Mouse (Mus musculus): ENCODE data around the gene Slmap.
"Not testable (repeated sequence)": the region's sequence is repeated elsewhere in the genome, so short reads cannot be mapped to it uniquely, and the experiment has no call there.

Gene Slmap

DNA sequence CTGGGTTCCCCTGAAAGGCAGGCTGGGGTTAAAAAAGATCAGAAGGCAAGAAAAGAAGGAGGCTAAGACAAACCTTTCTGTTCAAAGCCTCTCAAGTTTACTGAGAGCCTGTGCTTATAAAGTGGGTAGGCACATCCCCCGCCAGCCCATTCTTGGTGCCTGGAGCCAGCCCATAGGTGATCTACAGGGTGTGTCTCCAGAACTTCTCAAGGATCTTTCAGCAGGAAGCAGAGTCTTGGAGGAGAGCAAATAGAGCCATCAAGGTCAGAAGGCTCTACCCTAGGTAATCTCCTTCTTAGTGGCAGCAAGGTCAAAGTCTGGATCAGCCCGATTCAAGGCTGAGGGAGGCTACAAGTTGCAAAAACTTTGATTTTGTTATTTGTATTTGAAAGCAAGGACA lies 149.1 kb downstream of the Slmap start:
- not testable (repeated sequence) for DNase-seq

DNA sequence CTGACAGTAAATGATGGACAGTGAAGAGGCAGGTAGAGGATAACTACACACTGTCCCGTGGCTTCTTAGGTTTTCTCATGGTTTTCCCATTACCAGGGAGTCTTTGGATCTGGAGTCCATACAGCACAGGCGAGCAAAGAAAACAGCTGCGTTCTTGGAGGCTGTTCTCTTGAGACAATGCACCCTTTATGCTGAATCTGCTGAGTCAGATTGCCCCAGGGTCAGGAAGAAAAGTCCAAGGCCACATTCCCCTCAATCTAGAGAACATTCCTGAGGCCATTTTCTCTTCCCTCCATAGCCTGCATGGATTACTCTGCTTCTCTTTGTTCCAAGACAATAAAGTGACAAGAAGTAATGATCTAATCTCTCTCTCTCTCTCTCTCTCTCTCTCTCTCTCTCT lies 155.7 kb downstream of the Slmap start:
- no peak for DNase-seq

DNA sequence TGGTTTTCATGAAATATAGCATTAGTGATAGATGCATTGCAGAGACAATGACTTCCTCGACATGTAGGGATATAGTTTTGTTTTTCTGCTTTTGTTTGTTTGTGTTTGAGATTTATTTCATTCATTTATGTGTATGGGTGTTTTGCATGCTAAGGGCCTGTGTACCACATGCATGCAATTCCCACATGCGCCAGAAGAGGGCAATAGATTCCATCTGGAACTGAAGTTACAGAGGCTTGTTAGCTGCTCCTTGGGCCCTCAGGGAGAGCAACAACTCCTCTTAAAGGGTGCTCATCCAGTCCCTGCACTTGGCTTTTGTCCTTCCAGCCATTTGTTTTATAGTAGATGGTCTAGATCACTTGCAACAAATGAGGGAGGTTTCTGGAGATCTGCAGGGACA lies 158.1 kb downstream of the Slmap start:
- peak; percentile 69 to 70 for DNase-seq
